Mouse (Mus musculus): Measurements from ENCODE around the gene Nacc1.

DNA sequence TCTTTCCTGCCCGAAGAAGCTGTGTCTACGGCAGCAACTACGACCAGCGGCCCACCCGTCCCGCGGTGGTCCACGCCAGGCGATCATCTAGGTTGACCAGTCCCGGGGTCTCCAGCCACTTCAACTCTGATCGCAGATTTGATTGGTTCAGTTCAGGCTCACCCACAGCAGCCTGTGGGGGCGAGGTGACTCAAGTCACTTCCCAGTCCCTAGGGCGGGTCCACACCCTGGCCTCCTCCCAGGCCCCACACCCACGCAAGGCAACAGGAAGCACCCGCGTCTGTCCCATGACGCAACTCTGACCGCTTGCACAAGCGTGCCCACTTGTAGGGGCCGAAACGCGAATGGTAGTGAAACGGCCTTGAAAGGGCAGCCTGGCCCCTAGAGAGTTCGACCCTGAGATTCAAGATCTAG lies 26.2 kb downstream of the Nacc1 start:
- no peak for TF ChIP-seq CTCF (IDR thresholded peaks at IDR 0.05; ENCODE audit: extremely low read depth, insufficient read length, insufficient replicate concordance, low read depth, low read length)
- peak; percentile 68 for TF ChIP-seq POLR2A (IDR thresholded peaks at IDR 0.05; ENCODE audit: low read depth, low read length)

Data from small intestine, adult 2 months (tissue).